Mouse (Mus musculus): Measurements from ENCODE around the gene Plxna4.

Gene Plxna4

GRCm38 (mm10) chr6:32179346-32180011, 408.5 kb downstream of the Plxna4 start:
- no peak for DNase-seq (ENCODE audit: low spot score in 2 of 2)

- DNase-seq (ENCODE audit: low spot score in 2 of 2) = no peak
These were observed 410.1 kb downstream of the Plxna4 start for GRCm38 (mm10) chr6:32177905-32178304.

- DNase-seq (ENCODE audit: low spot score in 2 of 2) = no peak
These were observed 420.3 kb downstream of the Plxna4 start for GRCm38 (mm10) chr6:32167725-32168124.

- no peak for DNase-seq (ENCODE audit: low spot score in 2 of 2)
These were observed 427.6 kb downstream of the Plxna4 start for GRCm38 (mm10) chr6:32160370-32160769.

- DNase-seq (ENCODE audit: low spot score in 2 of 2) = no peak
These were observed 428.1 kb downstream of the Plxna4 start for GRCm38 (mm10) chr6:32159931-32160330.

- DNase-seq (ENCODE audit: low spot score in 2 of 2) = no peak
These were observed 429.6 kb downstream of the Plxna4 start for GRCm38 (mm10) chr6:32158347-32158746.

GRCm38 (mm10) chr6:32153170-32153569, 434.8 kb downstream of the Plxna4 start:
- no peak for DNase-seq (ENCODE audit: low spot score in 2 of 2)

- no peak for DNase-seq (ENCODE audit: low spot score in 2 of 2)
These were observed 437.2 kb downstream of the Plxna4 start for GRCm38 (mm10) chr6:32150836-32151235.

GRCm38 (mm10) chr6:32144771-32145170, 443.2 kb downstream of the Plxna4 start:
- DNase-seq (ENCODE audit: low spot score in 2 of 2) = no peak

GRCm38 (mm10) chr6:32139537-32139936, 448.5 kb downstream of the Plxna4 start:
- no peak for DNase-seq (ENCODE audit: low spot score in 2 of 2)

- no peak for DNase-seq (ENCODE audit: low spot score in 2 of 2)
These were observed 461.1 kb downstream of the Plxna4 start for GRCm38 (mm10) chr6:32126914-32127313.

GRCm38 (mm10) chr6:32122584-32123265, 465.3 kb downstream of the Plxna4 start:
- no peak for DNase-seq (ENCODE audit: low spot score in 2 of 2)

GRCm38 (mm10) chr6:32120931-32121330, 467.1 kb downstream of the Plxna4 start:
- DNase-seq (ENCODE audit: low spot score in 2 of 2) = no peak

GRCm38 (mm10) chr6:32109207-32109606, 478.8 kb downstream of the Plxna4 start:
- no peak for DNase-seq (ENCODE audit: low spot score in 2 of 2)

GRCm38 (mm10) chr6:32105547-32106275, 482.3 kb downstream of the Plxna4 start:
- no peak for DNase-seq (ENCODE audit: low spot score in 2 of 2)

All from urinary bladder, postnatal 4 days (tissue).